Mouse (Mus musculus) adrenal gland, adult (tissue): Measurements from ENCODE around the gene Aldh8a1.
A peak's percentile ranks its signal among the peaks of the same experiment; 100 is the strongest.

Experiments used
- DNase-seq, 2 experiments: peaks; one replicate each; pipeline ENCODE4 v3.0.0; 2022 to 2023; ENCODE audit warnings: low spot score in 1 of 2; ENCODE audit not compliant: inconsistent age in 2 of 2

The Aldh8a1 gene

GRCm38 (mm10) chr10:21411621-21412205 is 34.6 kb downstream of the Aldh8a1 start:
- DNase-seq = no peak

- DNase-seq = no peak
Measured at GRCm38 (mm10) chr10:21415031-21415430, 37.9 kb downstream of the Aldh8a1 start.

GRCm38 (mm10) chr10:21416184-21416583 is 39.1 kb downstream of the Aldh8a1 start:
- no peak for DNase-seq

- no peak for DNase-seq
Measured at GRCm38 (mm10) chr10:21419188-21419587, 42.1 kb downstream of the Aldh8a1 start.

GRCm38 (mm10) chr10:21420457-21421424 is 43.6 kb downstream of the Aldh8a1 start:
- peak; percentile 48 to 81 for DNase-seq

GRCm38 (mm10) chr10:21426515-21426914 is 49.4 kb downstream of the Aldh8a1 start:
- DNase-seq = peak in 1 of 2 experiments; percentile 41

GRCm38 (mm10) chr10:21427996-21428395 is 50.9 kb downstream of the Aldh8a1 start:
- no peak for DNase-seq

GRCm38 (mm10) chr10:21439268-21439667 is 62.2 kb downstream of the Aldh8a1 start:
- no peak for DNase-seq

GRCm38 (mm10) chr10:21441020-21441419 is 63.9 kb downstream of the Aldh8a1 start:
- DNase-seq = no peak

- DNase-seq = no peak
Measured at GRCm38 (mm10) chr10:21441690-21442089, 64.6 kb downstream of the Aldh8a1 start.

- DNase-seq = no peak
Measured at GRCm38 (mm10) chr10:21443646-21444324, 66.7 kb downstream of the Aldh8a1 start.

GRCm38 (mm10) chr10:21444410-21444809 is 67.3 kb downstream of the Aldh8a1 start:
- no peak for DNase-seq
